Mouse (Mus musculus) limb, embryonic 14.5 days (tissue): ENCODE data around the gene U2af2. TPM values are rescaled to one million over a fixed set of nuclear protein-coding genes. Genes with fewer than 3 reads are reported as not detected.

Experiments used
- ATAC-seq: fragments of 200-750 bp; cut with Nextera tagmentation; 2 replicates; pipeline ENCODE4 v1.8.0; 2017; ENCODE audit warnings: low read depth, moderate number of reproducible peaks, moderate TSS enrichment; ENCODE audit not compliant: low FRiP score
- DNase-seq: peaks from one replicate; pipeline ENCODE4 v3.0.0-alpha.2; 2015; ENCODE audit warnings: low spot score
- H3K27ac ChIP-seq: fragments of 300-500 bp; sonication (generic); replicated peaks from 2 replicates; pipeline ENCODE4 v1.5.1; 2014; ENCODE audit warnings: low read depth, mild to moderate bottlenecking, low read length, moderate library complexity, mixed read lengths
- H3K27me3 ChIP-seq: fragments of 300-500 bp; sonication (generic); 2 replicates; pipeline ENCODE4 v1.6.1; 2014; ENCODE audit warnings: low read length, mixed read lengths; ENCODE audit not compliant: control insufficient read depth, insufficient read depth
- H3K36me3 ChIP-seq: fragments of 300-500 bp; sonication (generic); 2 replicates; pipeline ENCODE4 v1.6.1; 2014; ENCODE audit warnings: mild to moderate bottlenecking, low read length, moderate library complexity, mixed read lengths; ENCODE audit not compliant: control insufficient read depth, insufficient read depth
- H3K4me1 ChIP-seq: fragments of 300-500 bp; sonication (generic); 2 replicates; pipeline ENCODE4 v1.6.1; 2014; ENCODE audit warnings: antibody characterized with exemption, low read length, mixed read lengths; ENCODE audit not compliant: control insufficient read depth, insufficient read depth
- H3K4me2 ChIP-seq: fragments of 300-500 bp; sonication (generic); replicated peaks from 2 replicates; pipeline ENCODE4 v1.6.1; 2014; ENCODE audit warnings: low read depth, mild to moderate bottlenecking, low read length, moderate library complexity; ENCODE audit not compliant: severe bottlenecking
- H3K4me3 ChIP-seq: fragments of 300-500 bp; sonication (generic); replicated peaks from 2 replicates; pipeline ENCODE4 v1.5.1; 2014; ENCODE audit warnings: low read length
- H3K9ac ChIP-seq: fragments of 300-500 bp; sonication (generic); 2 replicates; pipeline ENCODE4 v1.6.1; 2014; ENCODE audit warnings: mild to moderate bottlenecking, low read depth, low read length, moderate library complexity; ENCODE audit not compliant: severe bottlenecking
- H3K9me3 ChIP-seq: fragments of 300-500 bp; sonication (generic); 2 replicates; pipeline ENCODE4 v1.6.1; 2016; ENCODE audit warnings: low read length; ENCODE audit not compliant: control insufficient read depth
- POLR2A ChIP-seq: fragments of 200-500 bp; IDR thresholded peaks from 2 replicates; pipeline ENCODE4 v1.8.0; 2012; ENCODE audit warnings: inconsistent platforms, mild to moderate bottlenecking, moderate library complexity, borderline replicate concordance; ENCODE audit not compliant: insufficient read depth, insufficient read length; ENCODE audit errors: extremely low read depth
- WGBS: fragments of 180-500 bp; shearing (Covaris S2); extraction: QIAGEN DNeasy Blood & Tissue Kit; methylation state at CpG from one replicate; pipeline ENCODE4 v1.1.7; 2014; 5-methylcytosine and 5-hydroxymethylcytosine counted together
- polyA plus RNA-seq, 2 experiments: library from polyadenylated mRNA; depleted of rRNA in 1 of 2; stranded (reverse) in 1 of 2; unstranded in 1 of 2; fragments of >200 nt; fragmentation: Nextera tagmentation in 1 of 2; extraction: Ambion mirVana in 1 of 2; gene quantifications; 2 replicates each; pipeline versions ENCODE4 v1.2.1 to v1.2.3; 2012 to 2014

Gene U2af2
- polyA plus RNA-seq, 2 experiments, result 123 to 431 TPM

DNA sequence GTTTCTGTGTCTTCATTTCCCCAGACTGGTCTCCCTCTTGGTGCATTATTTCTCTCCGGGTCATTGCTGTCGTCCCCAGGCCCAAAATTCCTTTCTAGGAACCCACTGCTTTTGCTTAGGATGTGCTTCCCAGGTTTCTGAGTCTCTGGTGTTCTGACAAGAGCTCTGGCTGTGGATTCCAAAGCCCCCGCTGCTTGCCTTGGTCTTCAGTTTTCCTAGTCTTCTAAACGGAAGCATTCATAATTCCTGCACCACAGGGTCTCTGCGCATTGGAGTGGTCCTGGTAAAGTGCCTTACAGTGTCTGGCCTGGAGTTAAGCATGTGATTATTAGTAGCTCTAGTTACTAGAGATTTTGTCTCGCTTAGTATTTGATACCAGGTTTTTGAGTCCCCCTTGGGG, 18.9 kb downstream of the U2af2 start:
- Histone ChIP-seq H3K4me3 (peak overlapping the region; percentile 99), H3K9me3 (no peaks in the 10 kb centered on the region), H3K27me3 (no peaks in the 10 kb centered on the region), H3K4me1 (peaks cover 10% of the 10 kb centered on the region; the same call in 1 of the 2 replicates), H3K36me3 (peaks cover 54% of the 10 kb centered on the region), H3K4me2 (peak overlapping the region; percentile 87), H3K27ac (peak overlapping the region; percentile 90), H3K9ac (peak overlapping the region; percentile 97)
- DNase-seq (no peak), ATAC-seq (no peak)
- no peak for TF ChIP-seq POLR2A
- 7% methylated on average over 6 of the region's 6 CpGs for WGBS

DNA sequence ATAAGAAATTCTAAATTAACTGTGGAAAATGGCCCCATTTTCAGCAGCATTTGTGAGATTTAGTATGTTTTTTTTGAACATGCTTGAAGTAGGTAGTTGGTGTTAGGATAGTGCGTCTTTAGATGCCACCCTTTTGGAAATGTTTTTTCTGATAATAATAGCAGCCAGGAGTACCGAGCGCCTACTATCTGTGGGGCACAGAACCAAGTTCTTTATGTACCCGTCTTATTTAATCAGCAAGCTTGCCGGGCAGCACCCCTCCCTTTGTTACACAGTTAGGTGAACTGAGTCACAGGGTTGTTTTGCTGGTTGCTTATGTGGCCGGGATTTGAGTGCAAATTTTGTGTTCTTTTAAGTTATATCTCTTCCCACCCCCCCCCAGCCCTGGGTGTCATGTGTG, 19.3 kb downstream of the U2af2 start:
- Histone ChIP-seq H3K9ac (peak overlapping the region; percentile 97), H3K27me3 (no peaks in the 10 kb centered on the region), H3K4me1 (peaks cover 10% of the 10 kb centered on the region; the same call in 1 of the 2 replicates), H3K36me3 (peaks cover 54% of the 10 kb centered on the region), H3K4me3 (peak overlapping the region; percentile 99), H3K9me3 (no peaks in the 10 kb centered on the region), H3K4me2 (peak overlapping the region; percentile 87), H3K27ac (peak overlapping the region; percentile 90; the same call in 1 of the 2 replicates)
- TF ChIP-seq POLR2A, result no peak
- 69% methylated on average over 6 of the region's 6 CpGs for WGBS
- no peak for ATAC-seq
- DNase-seq, result no peak

DNA sequence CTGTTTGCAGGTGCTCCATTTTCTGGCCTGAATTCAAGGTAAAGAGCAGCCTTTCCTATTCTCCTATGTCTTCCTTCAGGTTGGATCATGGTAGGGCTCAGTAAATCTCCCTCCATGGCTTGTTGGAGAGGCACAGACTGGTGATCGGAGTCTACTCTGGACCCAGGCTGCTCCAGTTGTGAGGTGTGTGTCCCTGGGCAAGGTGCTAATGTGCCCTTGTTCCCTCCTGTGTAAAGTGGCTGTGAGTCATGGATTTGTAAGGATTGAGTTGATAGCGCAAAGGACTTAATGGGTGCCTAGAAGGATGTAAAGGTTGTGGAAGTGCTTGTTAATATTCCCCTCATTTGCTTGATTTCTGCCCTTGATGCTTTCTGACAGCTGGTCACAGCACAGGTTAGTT, 20.0 kb downstream of the U2af2 start:
- DNase-seq, result no peak
- no peak for ATAC-seq
- 96% methylated on average over 2 of the region's 2 CpGs for WGBS
- H3K4me2 ChIP-seq, result no peak overlapping the region; the same call in 1 of the 2 replicates
- no peaks in the 10 kb centered on the region for H3K9me3 ChIP-seq
- TF ChIP-seq POLR2A, result no peak
- peaks cover 52% of the 10 kb centered on the region for H3K36me3 ChIP-seq
- no peaks in the 10 kb centered on the region for H3K27me3 ChIP-seq
- H3K4me1 ChIP-seq, result peaks cover 10% of the 10 kb centered on the region; the same call in 1 of the 2 replicates
- H3K4me3 ChIP-seq, result no peak overlapping the region
- H3K27ac ChIP-seq, result no peak overlapping the region
- no peak overlapping the region; the same call in 1 of the 2 replicates for H3K9ac ChIP-seq

DNA sequence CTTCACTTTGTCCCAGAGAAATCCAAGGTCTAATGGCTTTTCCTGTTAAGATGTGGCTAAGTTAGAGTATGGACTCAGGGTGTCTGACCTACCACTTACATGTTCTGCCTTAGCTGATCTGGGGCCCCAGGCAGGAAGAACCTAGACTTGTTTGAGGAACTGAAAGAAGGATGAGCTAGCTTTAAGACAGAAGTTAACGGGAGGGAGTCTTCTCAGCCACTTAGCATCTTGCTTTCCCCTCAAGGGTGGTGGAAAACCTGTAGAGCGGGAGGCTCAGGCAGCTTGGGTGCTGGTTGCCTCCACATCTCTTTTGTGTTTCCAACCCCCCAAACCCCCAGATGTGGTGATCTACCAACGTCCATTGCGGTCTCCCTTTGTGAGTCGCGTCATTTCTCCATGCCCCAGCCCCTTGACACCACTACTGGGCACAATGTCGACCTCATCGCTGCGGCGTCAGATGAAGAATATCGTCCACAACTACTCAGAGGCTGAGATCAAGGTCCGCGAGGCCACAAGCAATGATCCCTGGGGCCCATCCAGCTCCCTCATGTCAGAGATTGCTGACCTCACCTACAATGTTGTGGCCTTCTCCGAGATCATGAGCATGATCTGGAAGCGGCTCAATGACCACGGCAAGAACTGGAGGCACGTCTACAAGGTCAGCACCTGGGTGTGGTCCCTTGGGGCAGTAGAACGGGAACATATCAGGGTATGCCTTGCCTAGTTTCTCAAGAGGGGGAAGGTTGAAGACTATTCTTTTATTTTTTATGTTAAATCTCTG, 21.6 kb downstream of the U2af2 start:
- H3K9ac ChIP-seq, result no peak overlapping the region
- no peak overlapping the region for H3K4me3 ChIP-seq
- no peak for DNase-seq
- TF ChIP-seq POLR2A, result no peak
- peaks cover 42% of the 10 kb centered on the region for H3K36me3 ChIP-seq
- H3K27ac ChIP-seq, result no peak overlapping the region
- H3K9me3 ChIP-seq, result no peaks in the 10 kb centered on the region
- no peaks in the 10 kb centered on the region for H3K27me3 ChIP-seq
- ATAC-seq, result no peak
- H3K4me1 ChIP-seq, result peaks cover 10% of the 10 kb centered on the region; the same call in 1 of the 2 replicates
- WGBS, result 90% methylated on average over 18 of the region's 18 CpGs
- no peak overlapping the region for H3K4me2 ChIP-seq

DNA sequence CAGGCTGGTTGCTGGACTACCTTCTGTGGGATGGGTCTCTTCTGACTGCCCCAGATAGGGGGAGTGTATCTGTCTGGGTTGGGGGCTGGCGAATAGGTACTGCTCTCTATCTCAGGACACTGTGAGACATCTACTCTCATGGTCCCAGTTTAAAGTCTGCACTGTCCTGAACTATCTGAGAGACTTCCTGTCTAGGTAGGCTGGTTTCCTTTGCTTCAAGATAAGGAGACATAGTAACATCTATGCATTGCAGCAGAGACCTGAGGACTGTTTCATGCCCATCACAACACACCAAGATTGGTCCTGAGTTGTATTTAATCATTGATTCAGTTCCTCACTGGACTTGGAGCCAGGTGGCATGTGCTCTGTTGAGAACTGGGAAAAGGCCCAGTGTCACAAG, 23.6 kb downstream of the U2af2 start:
- WGBS, result 92% methylated on average over 1 of the region's 1 CpGs
- ATAC-seq (no peak), DNase-seq (no peak)
- no peaks in the 10 kb centered on the region for H3K9me3 ChIP-seq
- H3K4me1 ChIP-seq, result peaks cover 10% of the 10 kb centered on the region; the same call in 1 of the 2 replicates
- no peak for TF ChIP-seq POLR2A
- no peak overlapping the region for H3K27ac ChIP-seq
- H3K9ac ChIP-seq, result no peak overlapping the region
- peaks cover 52% of the 10 kb centered on the region for H3K36me3 ChIP-seq
- no peak overlapping the region for H3K4me2 ChIP-seq
- H3K4me3 ChIP-seq, result no peak overlapping the region
- no peaks in the 10 kb centered on the region for H3K27me3 ChIP-seq
